Mouse (Mus musculus) ES-CJ7 (cell line): ENCODE data around the gene Prkce.
A peak's percentile ranks its signal among the peaks of the same experiment; 100 is the strongest.

Experiments
- DNase-seq: peaks from one replicate; pipeline ENCODE4 v3.0.0; 2011; ENCODE audit warnings: low read depth, low spot score

Gene Prkce

DNA sequence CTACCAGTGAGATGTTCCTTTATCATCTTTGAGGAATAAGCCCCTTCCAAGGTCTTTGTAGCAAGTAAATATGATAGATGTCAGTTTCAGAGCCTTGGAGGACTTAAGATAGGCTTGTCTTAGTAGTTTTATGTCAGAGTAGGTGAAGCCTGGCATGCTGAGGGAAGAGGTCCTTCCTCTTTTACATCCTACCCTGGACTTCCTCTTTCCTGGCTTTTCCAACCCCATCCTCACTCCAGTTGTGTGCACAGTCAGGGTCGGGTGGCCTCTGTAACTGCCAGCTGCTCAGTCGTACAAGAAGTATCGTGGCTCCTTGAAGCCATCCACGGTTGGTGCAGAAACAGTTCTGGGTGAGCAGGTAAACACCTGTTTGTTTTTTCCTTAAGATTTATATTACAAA, 517.7 kb downstream of the Prkce start:
- no peak for DNase-seq

DNA sequence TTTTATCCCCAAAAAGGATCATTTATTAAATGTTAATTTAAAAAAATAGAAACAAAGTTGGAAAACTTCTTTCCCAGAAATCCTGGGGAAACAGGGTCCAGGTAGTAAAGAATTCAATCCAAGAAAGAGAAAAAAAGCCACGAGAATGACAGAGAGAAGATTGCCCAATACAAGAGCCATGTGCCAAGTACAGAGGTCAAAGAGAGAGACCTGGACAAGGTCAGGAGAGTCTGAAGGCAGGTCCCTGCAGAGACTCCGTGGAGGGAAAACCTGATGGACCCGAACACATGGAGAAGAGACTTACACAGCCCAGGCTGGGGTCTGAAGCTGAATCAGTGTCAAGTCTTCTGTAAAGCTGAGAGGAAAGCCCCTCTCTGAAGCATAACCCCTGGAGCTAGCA, 519.4 kb downstream of the Prkce start:
- DNase-seq = no peak

DNA sequence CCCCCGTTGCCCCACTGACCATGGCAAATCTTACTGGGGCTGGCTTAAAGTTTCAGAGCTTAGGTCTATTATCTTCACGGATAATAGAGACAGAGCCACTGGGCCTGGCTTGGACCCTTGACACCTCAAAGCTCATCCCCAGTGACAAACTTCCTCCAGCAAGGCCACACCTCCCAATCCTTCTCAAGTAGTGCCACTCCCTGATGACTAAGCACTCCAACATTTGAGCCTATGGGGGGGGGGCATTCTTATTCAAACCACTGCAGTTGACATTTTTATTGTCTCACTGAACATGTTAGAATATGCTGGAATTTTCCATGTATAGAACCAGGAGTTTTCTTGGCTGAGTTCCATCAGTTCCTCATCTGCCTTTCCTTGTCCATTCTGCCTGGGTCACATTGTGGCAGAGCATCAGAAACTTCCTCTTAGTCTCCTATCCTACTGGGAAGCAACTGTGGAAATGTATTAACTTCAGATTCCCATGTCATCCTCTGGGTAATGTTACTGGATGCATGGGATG, 523.3 kb downstream of the Prkce start:
- DNase-seq = peak; percentile 59

DNA sequence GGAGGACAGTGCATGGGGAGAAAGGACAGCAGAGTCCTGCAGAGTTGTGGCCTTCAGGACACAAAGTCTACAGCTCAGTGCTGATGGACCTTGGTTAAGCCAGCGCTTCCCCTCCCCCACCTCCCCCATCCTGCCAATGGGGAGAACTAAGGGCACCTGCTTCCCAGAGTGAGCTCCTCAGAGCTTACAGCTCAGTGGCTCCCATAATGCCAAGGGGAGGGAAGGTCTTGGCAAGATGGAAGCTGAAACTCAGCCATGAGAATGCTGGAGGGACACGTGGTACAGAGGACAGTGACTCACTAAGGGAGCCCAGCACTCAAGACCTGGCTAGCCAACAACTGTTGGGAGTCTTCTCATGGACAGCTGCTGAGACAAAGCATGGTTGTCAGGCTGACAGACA, 530.2 kb downstream of the Prkce start:
- no peak for DNase-seq

DNA sequence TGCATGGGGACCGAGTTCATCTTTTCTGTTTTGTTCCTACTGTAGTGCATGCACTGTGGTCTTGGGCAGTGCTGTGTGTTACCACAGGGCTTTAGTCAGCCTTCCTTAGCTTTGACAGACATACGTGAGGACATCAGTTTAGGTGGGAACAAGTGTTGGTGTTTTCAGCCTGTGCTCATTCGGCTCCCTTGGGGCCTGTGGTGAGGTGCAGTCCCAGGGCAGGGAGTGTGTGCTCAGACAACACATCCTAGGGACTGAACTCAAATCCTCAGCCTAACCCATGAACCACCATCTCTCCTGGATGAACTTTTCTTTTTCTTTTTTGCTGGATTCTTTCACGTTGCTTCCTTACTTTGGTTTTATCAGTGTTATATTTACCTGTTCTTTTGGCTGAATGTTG, 535.8 kb downstream of the Prkce start:
- DNase-seq = no peak

DNA sequence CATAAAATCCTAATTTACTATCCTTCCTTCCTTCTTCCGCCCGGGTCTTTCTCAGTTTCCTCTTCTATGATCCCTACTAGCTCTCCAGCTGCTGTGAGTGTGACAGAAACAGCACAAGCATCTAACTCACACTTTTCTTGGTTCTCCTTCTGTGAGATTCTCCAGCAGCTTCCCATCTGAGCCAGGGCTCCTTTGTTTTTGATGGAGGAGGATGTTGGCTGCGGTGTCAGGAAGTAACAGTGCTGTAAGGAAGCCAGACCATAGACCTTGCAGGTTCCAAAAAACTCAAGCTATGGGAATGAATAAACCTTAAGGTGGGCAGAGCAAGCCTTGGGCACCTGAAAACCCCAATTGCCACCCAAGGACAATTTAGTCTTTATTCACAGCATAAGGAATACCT, 537.7 kb downstream of the Prkce start:
- DNase-seq = no peak

DNA sequence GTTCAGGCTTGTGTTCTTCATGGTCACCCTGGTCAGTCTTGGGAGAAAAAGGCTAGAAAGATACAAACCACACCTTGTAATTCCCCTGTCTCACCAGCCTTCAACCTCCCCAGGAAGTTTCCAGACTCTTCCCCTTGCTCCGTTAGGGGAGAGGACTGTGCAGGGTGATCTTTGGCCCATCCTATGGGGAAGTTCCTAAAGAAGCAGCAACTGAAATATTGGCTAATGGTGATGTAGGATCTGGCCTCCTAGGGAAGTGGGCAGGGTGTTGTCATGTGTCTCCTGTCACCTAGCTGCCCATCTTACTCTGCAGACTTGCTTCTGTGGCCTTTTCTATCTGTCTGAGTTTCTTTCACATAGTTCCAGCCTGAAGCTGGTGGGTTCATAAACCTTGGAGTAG, 538.9 kb downstream of the Prkce start:
- no peak for DNase-seq
